Mouse (Mus musculus): ENCODE measurements around the gene Rhno1.

DNA sequence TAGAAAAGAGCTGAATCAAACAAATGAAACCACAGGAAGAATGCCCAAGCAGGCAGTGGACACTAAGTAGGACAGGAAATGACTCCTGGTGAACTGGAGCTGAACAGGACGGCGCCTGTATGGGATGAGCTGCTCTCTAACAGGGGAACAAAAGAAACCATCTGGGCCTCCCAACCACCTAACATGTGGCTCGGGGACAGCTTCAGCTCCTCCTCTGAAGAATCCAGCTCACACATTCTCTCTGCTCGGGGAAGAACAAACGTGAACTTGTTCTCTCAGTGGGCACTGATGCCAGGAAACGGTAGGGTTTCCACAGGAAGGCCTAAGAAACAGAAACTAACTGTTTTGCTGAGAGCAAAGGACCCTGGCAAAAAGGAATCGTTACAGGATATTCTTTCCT is 13.0 kb downstream of the Rhno1 start:
- no peak for TF ChIP-seq CTCF (IDR thresholded peaks at IDR 0.05; ENCODE audit: control insufficient read depth, insufficient read depth, insufficient read length)
- TF ChIP-seq USF1 (IDR thresholded peaks at IDR 0.05; ENCODE audit: low read depth): no peak
- no peak for TF ChIP-seq MYOG (IDR thresholded peaks at IDR 0.05; ENCODE audit: control insufficient read depth, extremely low read depth, insufficient read length)

All from C2C12 (cell line).